8 mouse cellular contexts compared by ENCODE assay signal in genomic region chr5:117356365-117357128, GRCm38 (mm10). TPM values are rescaled to one million over a fixed set of nuclear protein-coding genes. Genes with fewer than 3 reads are reported as not detected.
DNase-seq lines count a peak whose midpoint lies in the region; ATAC-seq and TF ChIP-seq lines count a peak whose summit lies in the region.

No protein-coding gene starts in this region.

- TF ChIP-seq POLR2A in heart, adult 2 months (IDR thresholded peaks at IDR 0.05; ENCODE audit: insufficient read depth, low read depth, low read length), result 0 out of 2 replicates have a peak, but pooled peaks have one; percentile 25
- TF ChIP-seq POLR2A in kidney, adult 2 months (IDR thresholded peaks at IDR 0.05; ENCODE audit: low read depth, low read length), result no peak
- TF ChIP-seq POLR2A in olfactory bulb, adult 2 months (IDR thresholded peaks at IDR 0.05; ENCODE audit: insufficient read depth, low read depth, low read length), result peak; percentile 14; the same call in 1 of the 2 replicates

- intact Hi-C loops in heart, adult 2 months (cut with DNase I), result loop anchor here (2.0 kb wide), 2 partner anchors 32 to 38 kb away; partner anchors contain the start of genes Rfc5 and Vsig10

- H3K4me3 ChIP-seq in heart, adult 2 months, result peak overlapping the region; percentile 54
- H3K4me3 ChIP-seq in kidney, adult 2 months (ENCODE audit: insufficient read depth, low read depth, low read length), result peak overlapping the region; percentile 99
- peak overlapping the region; percentile 96 for H3K4me3 ChIP-seq in olfactory bulb, adult 2 months (ENCODE audit: insufficient read depth, low read depth, low read length)

- 0 out of 2 replicates have a peak, but pooled peaks cover 1% of the 10 kb centered on the region for H3K79me2 ChIP-seq in heart, adult 2 months (replicated peaks; ENCODE audit: control insufficient read depth, insufficient read depth, low read length)

- peak overlapping the region; percentile 84 for H3K27ac ChIP-seq in heart, adult 2 months
- peak overlapping the region; percentile 69 for H3K27ac ChIP-seq in kidney, adult 2 months (ENCODE audit: insufficient read depth, low read depth, low read length)
- peak overlapping the region; percentile 83 for H3K27ac ChIP-seq in olfactory bulb, adult 2 months (ENCODE audit: insufficient read depth, low read depth, low read length)

- peak overlapping the region; percentile 99 for H3K9ac ChIP-seq in heart, adult 2 months (ENCODE audit: low read depth, low read length)

- WGBS in heart, adult 2 months, result under 1% methylated on average over 18 of the region's 24 CpGs
- WGBS in kidney, adult 2 months, result under 1% methylated on average over 23 of the region's 24 CpGs
- 1% methylated on average over 21 of the region's 24 CpGs for WGBS in olfactory bulb, adult 2 months

- H3K36me3 ChIP-seq in heart, adult 2 months (ENCODE audit: control insufficient read depth, insufficient read depth, low read length), result peaks cover 10% of the 10 kb centered on the region
- no peaks in the 10 kb centered on the region; the same call in 1 of the 2 replicates for H3K36me3 ChIP-seq in kidney, adult 2 months (ENCODE audit: control insufficient read depth, insufficient read depth, low read length)

- no peak for ATAC-seq in granulocyte monocyte progenitor cell, adult 5-6 weeks (replicated peaks; ENCODE audit: poor library complexity, severe bottlenecking)

- H3K27me3 ChIP-seq in heart, adult 2 months (ENCODE audit: control insufficient read depth, insufficient read depth, low read length), result no peaks in the 10 kb centered on the region
- H3K27me3 ChIP-seq in kidney, adult 2 months (replicated peaks; ENCODE audit: control insufficient read depth, insufficient read depth, low read length), result no peaks in the 10 kb centered on the region

- peak; percentile 62 for DNase-seq in 3T3-L1 (ENCODE audit: low read depth, low spot score)
- DNase-seq in Muller cell, postnatal 12 days (ENCODE audit: inconsistent ontology term), result peak; percentile 77
- DNase-seq in cerebellum, postnatal 36 days, result peak; percentile 41 to 54
- DNase-seq in heart, adult 2 months, result peak; percentile 75 to 76
- peak; percentile 59 for DNase-seq in kidney, adult 2 months
- peak; percentile 53 to 60 for DNase-seq in lung, adult 18-20 months

- H3K4me1 ChIP-seq in heart, adult 2 months (ENCODE audit: control insufficient read depth, insufficient read depth, low read length), result peaks cover 16% of the 10 kb centered on the region
- H3K4me1 ChIP-seq in kidney, adult 2 months (ENCODE audit: control insufficient read depth, insufficient read depth, low read length), result peaks cover 30% of the 10 kb centered on the region
- H3K4me1 ChIP-seq in olfactory bulb, adult 2 months (ENCODE audit: control insufficient read depth, insufficient read depth, low read length), result peaks cover 17% of the 10 kb centered on the region

- no peak for TF ChIP-seq CTCF in heart, adult 2 months (IDR thresholded peaks at IDR 0.05)
- no peak for TF ChIP-seq CTCF in kidney, adult 2 months (conservative IDR thresholded peaks at IDR 0.05; ENCODE audit: insufficient read depth, insufficient read length, low read depth, low read length)
- no peak for TF ChIP-seq CTCF in olfactory bulb, adult 2 months (IDR thresholded peaks at IDR 0.05; ENCODE audit: insufficient read depth, low read depth, low read length)

- TF ChIP-seq EP300 in heart, adult 2 months (IDR thresholded peaks at IDR 0.05; ENCODE audit: insufficient read depth, low read depth, low read length), result no peak

RNA-seq across cellular contexts. Expression of gene Wsb2, which starts 0.6 kb away (rescaled TPM):
- 100 to 1,000 TPM in 1 of 2 experiments, 10 to 100 TPM in 1; 91.4 to 101 TPM for total RNA-seq in heart, adult 2 months (2021)
- polyA plus RNA-seq in heart, adult 2 months (2012; rRNA removed), result 130 and 197 TPM in 2 replicates
- polyA plus RNA-seq in kidney, adult 2 months (2012; rRNA removed), result 205 and 234 TPM in 2 replicates
- not detected in 2 replicates for polyA plus RNA-seq in olfactory bulb, adult 2 months (2012; ENCODE audit: insufficient read depth, insufficient read length, low replicate concordance, missing spikeins)
- 12.4 and 13.1 TPM in 2 replicates for total RNA-seq in granulocyte monocyte progenitor cell, adult 5-6 weeks (2014; fragmentation: Nextera tagmentation)
- total RNA-seq in granulocyte monocyte progenitor cell, adult 5-6 weeks (2017), result 7.4 and 15.2 TPM in 2 replicates

RNA-seq across cellular contexts. Expression of gene Rfc5, which starts 32.3 kb away (rescaled TPM):
- total RNA-seq in heart, adult 2 months (2021), result 1 to 10 TPM; 1.7 to 4.3 TPM
- polyA plus RNA-seq in heart, adult 2 months (2012; rRNA removed), result 3.7 and 5.8 TPM in 2 replicates
- polyA plus RNA-seq in kidney, adult 2 months (2012; rRNA removed), result 12.9 and 13.0 TPM in 2 replicates
- polyA plus RNA-seq in olfactory bulb, adult 2 months (2012; ENCODE audit: insufficient read depth, insufficient read length, low replicate concordance, missing spikeins), result not detected in 2 replicates
- 56.5 and 65.6 TPM in 2 replicates for total RNA-seq in granulocyte monocyte progenitor cell, adult 5-6 weeks (2014; fragmentation: Nextera tagmentation)
- 57.2 and 65.2 TPM in 2 replicates for total RNA-seq in granulocyte monocyte progenitor cell, adult 5-6 weeks (2017)

RNA-seq across cellular contexts. Expression of gene Vsig10, which starts 37.7 kb away (rescaled TPM):
- 1 to 10 TPM; 7.0 to 8.9 TPM for total RNA-seq in heart, adult 2 months (2021)
- polyA plus RNA-seq in heart, adult 2 months (2012; rRNA removed), result 7.4 and 8.8 TPM in 2 replicates
- 17.2 and 20.8 TPM in 2 replicates for polyA plus RNA-seq in kidney, adult 2 months (2012; rRNA removed)
- not detected in 2 replicates for polyA plus RNA-seq in olfactory bulb, adult 2 months (2012; ENCODE audit: insufficient read depth, insufficient read length, low replicate concordance, missing spikeins)
- 0.92 and 2.9 TPM in 2 replicates for total RNA-seq in granulocyte monocyte progenitor cell, adult 5-6 weeks (2014; fragmentation: Nextera tagmentation)
- total RNA-seq in granulocyte monocyte progenitor cell, adult 5-6 weeks (2017), result 0.56 and 1.5 TPM in 2 replicates

RNA-seq across cellular contexts. Expression of gene Ksr2, which starts 57.3 kb away (rescaled TPM):
- total RNA-seq in heart, adult 2 months (2021), result under 1 TPM in 1 of 2 experiments, not detected in 1; 0.05 TPM
- 0.02 TPM in 1 of 2 replicates, not detected in the other for polyA plus RNA-seq in heart, adult 2 months (2012; rRNA removed)
- polyA plus RNA-seq in kidney, adult 2 months (2012; rRNA removed), result 1.6 and 1.9 TPM in 2 replicates
- 57.9 TPM in 1 of 2 replicates, not detected in the other for polyA plus RNA-seq in olfactory bulb, adult 2 months (2012; ENCODE audit: insufficient read depth, insufficient read length, low replicate concordance, missing spikeins)
- total RNA-seq in granulocyte monocyte progenitor cell, adult 5-6 weeks (2014; fragmentation: Nextera tagmentation), result 0.49 and 2.0 TPM in 2 replicates
- total RNA-seq in granulocyte monocyte progenitor cell, adult 5-6 weeks (2017), result 0.09 and 0.21 TPM in 2 replicates
